Mouse (Mus musculus) MEL (cell line): Measurements from ENCODE around the gene Taco1. TPM values are rescaled to one million over a fixed set of nuclear protein-coding genes. Genes with fewer than 3 reads are reported as not detected.

ENCODE experiments used
- DNase-seq: peaks from one replicate; pipeline ENCODE4 v3.0.0; 2011; ENCODE audit warnings: low read depth, low spot score
- H3K27ac ChIP-seq: 2 replicates; pipeline ENCODE4 v1.5.1; 2012; ENCODE audit warnings: low read depth, mild to moderate bottlenecking, control low read depth, low read length, moderate library complexity; ENCODE audit not compliant: control insufficient read depth
- H3K27me3 ChIP-seq, 2 experiments: fragments of 150-350 bp in 1 of 2; sonication (generic) in 1 of 2; 2 replicates each; pipeline ENCODE4 v1.6.1; 2012; ENCODE audit warnings: low read length in 2 of 2, mild to moderate bottlenecking in 2 of 2, improper control_type of control experiment in 1 of 2, moderate library complexity in 1 of 2; ENCODE audit not compliant: insufficient read depth in 2 of 2, control insufficient read depth in 1 of 2
- H3K36me3 ChIP-seq, 2 experiments: 2 replicates each; pipeline ENCODE4 v1.6.1; 2012 to 2014; ENCODE audit warnings: low read length in 2 of 2, improper control_type of control experiment in 1 of 2, inconsistent platforms in 1 of 2, mild to moderate bottlenecking in 1 of 2; ENCODE audit not compliant: insufficient read depth in 2 of 2, control insufficient read depth in 1 of 2
- H3K4me1 ChIP-seq, 2 experiments: fragments of 150-350 bp in 1 of 2; sonication (generic) in 1 of 2; 2 replicates each; pipeline ENCODE4 v1.6.1; 2012; ENCODE audit warnings: low read length in 2 of 2, improper control_type of control experiment in 1 of 2, mild to moderate bottlenecking in 1 of 2; ENCODE audit not compliant: insufficient read depth in 2 of 2, control insufficient read depth in 1 of 2
- H3K4me3 ChIP-seq, 2 experiments: fragments of 150-350 bp in 1 of 2; sonication (generic) in 1 of 2; 2 replicates each; pipeline ENCODE4 v1.5.1; 2012; ENCODE audit warnings: low read depth in 2 of 2, low read length in 2 of 2, mild to moderate bottlenecking in 2 of 2, moderate library complexity in 2 of 2, control low read depth in 1 of 2, improper control_type of control experiment in 1 of 2; ENCODE audit not compliant: control insufficient read depth in 1 of 2, insufficient read depth in 1 of 2
- H3K79me2 ChIP-seq: 2 replicates; pipeline ENCODE4 v1.6.1; 2012; ENCODE audit warnings: mild to moderate bottlenecking, low read length, moderate library complexity; ENCODE audit not compliant: control insufficient read depth, poor library complexity, insufficient read depth
- H3K9ac ChIP-seq: 2 replicates; pipeline ENCODE4 v1.6.1; 2012; ENCODE audit warnings: low read depth, mild to moderate bottlenecking, control low read depth, low read length, moderate library complexity; ENCODE audit not compliant: control insufficient read depth, poor library complexity, severe bottlenecking
- H3K9me3 ChIP-seq: fragments of 150-350 bp; sonication (generic); replicated peaks from 2 replicates; pipeline ENCODE4 v1.6.1; 2012; ENCODE audit warnings: mild to moderate bottlenecking, low read length, improper control_type of control experiment, moderate library complexity; ENCODE audit not compliant: insufficient read depth
- BHLHE40 ChIP-seq: IDR thresholded peaks from 2 replicates; pipeline ENCODE4 v1.6.1; 2012; ENCODE audit warnings: low read depth, mild to moderate bottlenecking, inconsistent platforms, low read length, improper control_type of control experiment, borderline replicate concordance
- CHD1 ChIP-seq: IDR thresholded peaks from 2 replicates; pipeline ENCODE4 v1.6.1; 2012; ENCODE audit warnings: low read depth, mild to moderate bottlenecking, inconsistent platforms, low read length, improper control_type of control experiment
- CHD2 ChIP-seq: IDR thresholded peaks from 2 replicates; pipeline ENCODE4 v1.6.1; 2011; ENCODE audit warnings: low read length, improper control_type of control experiment
- CTCF ChIP-seq, 3 experiments: IDR thresholded peaks in 2 of 3; conservative IDR thresholded peaks in 1 of 3; 2 replicates each; pipeline ENCODE4 v1.5.1; 2011 to 2012; ENCODE audit warnings: low read length in 3 of 3, low read depth in 2 of 3, mild to moderate bottlenecking in 2 of 3, improper control_type of control experiment in 1 of 3, inconsistent platforms in 1 of 3, mixed read lengths in 1 of 3, moderate library complexity in 1 of 3; ENCODE audit not compliant: control insufficient read depth in 1 of 3, insufficient read depth in 1 of 3, poor library complexity in 1 of 3, severe bottlenecking in 1 of 3
- ELF1 ChIP-seq: IDR thresholded peaks from 2 replicates; pipeline ENCODE4 v1.6.1; 2014; ENCODE audit warnings: low read depth, mild to moderate bottlenecking, inconsistent platforms, low read length, improper control_type of control experiment, moderate library complexity
- EP300 ChIP-seq, 2 experiments: IDR thresholded peaks; 2 replicates each; pipeline ENCODE4 v1.6.1; 2011; ENCODE audit warnings: improper control_type of control experiment in 2 of 2, low read length in 2 of 2, low read depth in 1 of 2, mild to moderate bottlenecking in 1 of 2
- ETS1 ChIP-seq: IDR thresholded peaks from 2 replicates; pipeline ENCODE4 v1.6.1; 2012; ENCODE audit warnings: low read depth, mild to moderate bottlenecking, inconsistent platforms, low read length, improper control_type of control experiment, moderate library complexity
- GABPA ChIP-seq: IDR thresholded peaks from 2 replicates; pipeline ENCODE4 v1.6.1; 2012; ENCODE audit warnings: low read depth, mild to moderate bottlenecking, inconsistent platforms, low read length, improper control_type of control experiment, moderate library complexity
- GATA1 ChIP-seq: IDR thresholded peaks from 2 replicates; pipeline ENCODE4 v1.6.1; 2011; ENCODE audit warnings: low read depth, low read length, improper control_type of control experiment
- HCFC1 ChIP-seq: IDR thresholded peaks from 2 replicates; pipeline ENCODE4 v1.6.1; 2012; ENCODE audit warnings: low read depth, mild to moderate bottlenecking, inconsistent platforms, low read length, improper control_type of control experiment, moderate library complexity
- JUND ChIP-seq: IDR thresholded peaks from 2 replicates; pipeline ENCODE4 v1.6.1; 2011; ENCODE audit warnings: low read depth, mild to moderate bottlenecking, improper control_type of control experiment, low read length
- KAT2A ChIP-seq: conservative IDR thresholded peaks from 2 replicates; pipeline ENCODE4 v1.6.1; 2012; ENCODE audit warnings: low read depth, low read length, improper control_type of control experiment, inconsistent platforms
- MAFK ChIP-seq: IDR thresholded peaks from 2 replicates; pipeline ENCODE4 v1.6.1; 2011; ENCODE audit warnings: low read depth, mild to moderate bottlenecking, low read length, improper control_type of control experiment, borderline replicate concordance
- MAX ChIP-seq: IDR thresholded peaks from 2 replicates; pipeline ENCODE4 v1.6.1; 2011; ENCODE audit warnings: low read length, improper control_type of control experiment
- MAZ ChIP-seq: IDR thresholded peaks from 2 replicates; pipeline ENCODE4 v1.6.1; 2012; ENCODE audit warnings: low read depth, mild to moderate bottlenecking, inconsistent platforms, low read length, improper control_type of control experiment
- MEF2A ChIP-seq: IDR thresholded peaks from 2 replicates; pipeline ENCODE4 v1.6.1; 2014; ENCODE audit warnings: low read depth, mild to moderate bottlenecking, inconsistent platforms, low read length, improper control_type of control experiment; ENCODE audit not compliant: poor library complexity, insufficient replicate concordance, severe bottlenecking; ENCODE audit errors: extremely low read depth
- MXI1 ChIP-seq: IDR thresholded peaks from 2 replicates; pipeline ENCODE4 v1.6.1; 2011; ENCODE audit warnings: mild to moderate bottlenecking, low read depth, low read length, improper control_type of control experiment
- MYB ChIP-seq: IDR thresholded peaks from 2 replicates; pipeline ENCODE4 v1.6.1; 2011; ENCODE audit warnings: mild to moderate bottlenecking, low read depth, low read length, improper control_type of control experiment
- MYC ChIP-seq: IDR thresholded peaks from 2 replicates; pipeline ENCODE4 v1.6.1; 2011; ENCODE audit warnings: low read depth, mild to moderate bottlenecking, low read length, improper control_type of control experiment, moderate library complexity
- NRF1 ChIP-seq: IDR thresholded peaks from 2 replicates; pipeline ENCODE4 v1.6.1; 2014; ENCODE audit warnings: low read depth, mild to moderate bottlenecking, inconsistent platforms, low read length, improper control_type of control experiment, moderate library complexity; ENCODE audit not compliant: poor library complexity, insufficient read depth, severe bottlenecking
- POLR2AphosphoS2 ChIP-seq: IDR thresholded peaks from 2 replicates; pipeline ENCODE4 v1.6.1; 2011; ENCODE audit warnings: low read length, improper control_type of control experiment
- POLR2AphosphoS5 ChIP-seq: IDR thresholded peaks from 2 replicates; pipeline ENCODE4 v1.6.1; 2012; ENCODE audit warnings: low read depth, borderline replicate concordance, mild to moderate bottlenecking, inconsistent platforms, low read length, moderate library complexity, mixed read lengths
- RAD21 ChIP-seq: IDR thresholded peaks from 2 replicates; pipeline ENCODE4 v1.6.1; 2011; ENCODE audit warnings: mild to moderate bottlenecking, low read depth, low read length, improper control_type of control experiment
- RCOR1 ChIP-seq: IDR thresholded peaks from 2 replicates; pipeline ENCODE4 v1.6.1; 2012; ENCODE audit warnings: low read depth, mild to moderate bottlenecking, inconsistent platforms, low read length, improper control_type of control experiment
- SIN3A ChIP-seq: IDR thresholded peaks from 2 replicates; pipeline ENCODE4 v1.6.1; 2012; ENCODE audit warnings: low read length, improper control_type of control experiment, inconsistent platforms
- SMC3 ChIP-seq: IDR thresholded peaks from 2 replicates; pipeline ENCODE4 v1.6.1; 2011; ENCODE audit warnings: low read depth, low read length, improper control_type of control experiment
- TAL1 ChIP-seq: IDR thresholded peaks from 2 replicates; pipeline ENCODE4 v1.6.1; 2012; ENCODE audit warnings: mild to moderate bottlenecking, inconsistent platforms, low read length, moderate library complexity, mixed read lengths
- TCF12 ChIP-seq: IDR thresholded peaks from 2 replicates; pipeline ENCODE4 v1.6.1; 2014; ENCODE audit warnings: low read depth, mild to moderate bottlenecking, inconsistent platforms, low read length, improper control_type of control experiment, moderate library complexity
- UBTF ChIP-seq: IDR thresholded peaks from 2 replicates; pipeline ENCODE4 v1.6.1; 2012; ENCODE audit warnings: low read depth, mild to moderate bottlenecking, inconsistent platforms, low read length, improper control_type of control experiment, moderate library complexity, borderline replicate concordance; ENCODE audit not compliant: insufficient read depth
- USF1 ChIP-seq: IDR thresholded peaks from 2 replicates; pipeline ENCODE4 v1.6.1; 2014; ENCODE audit warnings: low read depth, mild to moderate bottlenecking, inconsistent platforms, low read length, improper control_type of control experiment, moderate library complexity
- USF2 ChIP-seq, 2 experiments: IDR thresholded peaks; 2 replicates each; pipeline ENCODE4 v1.6.1; 2011 to 2012; ENCODE audit warnings: improper control_type of control experiment in 2 of 2, low read length in 2 of 2, borderline replicate concordance in 1 of 2, inconsistent platforms in 1 of 2, low read depth in 1 of 2, mild to moderate bottlenecking in 1 of 2; ENCODE audit not compliant: insufficient read depth in 1 of 2
- ZC3H11A ChIP-seq: IDR thresholded peaks from 2 replicates; pipeline ENCODE4 v1.6.1; 2012; ENCODE audit warnings: low read depth, mild to moderate bottlenecking, inconsistent platforms, low read length, improper control_type of control experiment
- ZKSCAN1 ChIP-seq: IDR thresholded peaks from 2 replicates; pipeline ENCODE4 v1.6.1; 2012; ENCODE audit warnings: low read depth, mild to moderate bottlenecking, inconsistent platforms, low read length, improper control_type of control experiment, moderate library complexity
- ZMIZ1 ChIP-seq: IDR thresholded peaks from 2 replicates; pipeline ENCODE4 v1.6.1; 2012; ENCODE audit warnings: low read depth, mild to moderate bottlenecking, inconsistent platforms, low read length, improper control_type of control experiment, moderate library complexity
- ZNF384 ChIP-seq: IDR thresholded peaks from 2 replicates; pipeline ENCODE4 v1.6.1; 2012; ENCODE audit warnings: low read depth, mild to moderate bottlenecking, inconsistent platforms, low read length, improper control_type of control experiment
- polyA plus RNA-seq, 2 experiments: library from polyadenylated mRNA; stranded (reverse) in 1 of 2; unstranded in 1 of 2; fragments of >175 nt in 1 of 2; fragments of >200 nt in 1 of 2; gene quantifications; 2 replicates each; pipeline versions ENCODE4 v1.2.1 to v1.2.4; 2012; ENCODE audit warnings: low replicate concordance in 2 of 2, low read depth in 1 of 2; ENCODE audit not compliant: insufficient read length in 2 of 2, insufficient read depth in 1 of 2, missing spikeins in 1 of 2
- total RNA-seq: library from RNA; depleted of rRNA; stranded (reverse); fragments of 300-350 nt; gene quantifications from 2 replicates; pipeline ENCODE4 v1.2.3, GENCODE M21; 2012

Gene Taco1
- total and polyA plus RNA-seq, 3 experiments = 33.1 to 33.3 TPM; not detected in 1

DNA sequence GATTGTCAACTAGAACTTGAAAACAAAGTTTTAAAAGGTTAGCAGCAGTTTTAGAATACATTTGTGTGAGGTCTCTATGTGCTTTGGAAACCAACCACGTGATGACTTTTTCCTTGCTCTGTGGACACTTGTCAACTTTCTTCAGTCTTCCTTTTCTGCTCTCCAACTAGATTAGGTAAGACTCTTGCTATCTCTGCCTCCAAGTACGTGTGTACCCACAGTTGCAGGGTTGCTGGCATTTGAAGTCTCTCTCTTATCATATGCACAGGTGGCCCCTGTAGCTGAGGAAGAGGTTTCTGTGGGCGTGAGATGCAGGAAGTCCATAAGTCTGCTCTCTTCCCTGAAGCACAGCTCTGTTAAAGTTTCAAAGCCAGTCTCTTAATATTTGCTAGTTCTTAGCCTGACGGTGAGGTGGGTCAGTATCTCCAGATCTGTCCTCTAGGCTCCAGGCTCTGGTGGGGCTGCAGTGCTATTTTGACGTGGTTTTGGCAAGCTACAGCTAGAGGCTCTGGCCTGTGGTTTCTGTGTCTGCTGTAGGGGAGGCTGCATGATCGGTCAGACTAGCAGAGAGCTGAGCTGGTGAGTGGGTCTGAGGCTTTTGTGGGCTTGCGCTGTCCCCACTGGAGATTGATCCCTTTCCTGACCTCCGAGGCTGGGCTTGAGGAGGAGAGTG is 8.9 kb upstream of the Taco1 start:
- Histone ChIP-seq H3K4me3 (peak overlapping the region in 1 of 2 experiments; percentile 15; a peak in 2 of 4 replicates), H3K36me3 (peaks cover 33 to 39% of the 10 kb centered on the region in 2 experiments), H3K27me3 (no peaks in the 10 kb centered on the region), H3K9me3 (no peaks in the 10 kb centered on the region), H3K79me2 (no peaks in the 10 kb centered on the region), H3K4me1 (peaks cover 30 to 34% of the 10 kb centered on the region in 2 experiments), H3K9ac (peak overlapping the region; percentile 37), H3K27ac (peak overlapping the region; percentile 79)
- DNase-seq = peak; percentile 96
- TF ChIP-seq RCOR1 (peak; percentile 92), USF2 (IDR thresholded peaks at IDR 0.05; ENCODE audit: borderline replicate concordance in 1 of 2, insufficient read depth in 1 of 2, low read depth in 1 of 2, low read length in 2 of 2) (peak; percentile 32 to 80; a peak in 3 of 4 replicates), MEF2A (peak; percentile 62; the same call in 1 of the 2 replicates), ZC3H11A (0 out of 2 replicates have a peak, but pooled peaks have one; percentile 11), ZNF384 (no peak), GABPA (no peak), CTCF (IDR thresholded peaks at IDR 0.05 in 2 of 3, conservative IDR thresholded peaks at IDR 0.05 in 1 of 3; ENCODE audit: control insufficient read depth in 1 of 3, insufficient read depth in 1 of 3, low read depth in 2 of 3, low read length in 3 of 3, poor library complexity in 1 of 3, severe bottlenecking in 1 of 3) (no peak), GATA1 (peak; percentile 97), NRF1 (peak; percentile 19; the same call in 1 of the 2 replicates), KAT2A (no peak), MYB (peak; percentile 71; the same call in 1 of the 2 replicates), ZKSCAN1 (no peak), USF1 (peak; percentile 95), MYC (peak; percentile 92), MAFK (peak; percentile 69; the same call in 1 of the 2 replicates), EP300 (IDR thresholded peaks at IDR 0.05; ENCODE audit: low read depth in 1 of 2, low read length in 2 of 2) (peak; percentile 97 to 98), CHD2 (peak; percentile 49), POLR2AphosphoS2 (peak; percentile 68), TAL1 (peak; percentile 91), JUND (peak; percentile 48; the same call in 1 of the 2 replicates), SIN3A (peak; percentile 98), MXI1 (peak; percentile 93), POLR2AphosphoS5 (no peak), ETS1 (peak; percentile 99), SMC3 (peak; percentile 31; the same call in 1 of the 2 replicates), MAX (peak; percentile 93), BHLHE40 (peak; percentile 82), ZMIZ1 (peak; percentile 42; the same call in 1 of the 2 replicates), ELF1 (peak; percentile 79), HCFC1 (peak; percentile 39; the same call in 1 of the 2 replicates), TCF12 (peak; percentile 99), RAD21 (no peak), MAZ (no peak), UBTF (no peak), CHD1 (no peak; the same call in 1 of the 2 replicates)
